Mouse (Mus musculus) neural tube, embryonic 13.5 days (tissue): ENCODE data around the gene Fam131c. TPM values are rescaled to one million over a fixed set of nuclear protein-coding genes. Genes with fewer than 3 reads are reported as not detected.

Experiments
- ATAC-seq: fragments of 200-750 bp; cut with Nextera tagmentation; 2 replicates; pipeline ENCODE4 v1.8.0; 2017; ENCODE audit warnings: low read depth, mild to moderate bottlenecking, moderate TSS enrichment, moderate library complexity
- H3K27ac ChIP-seq: fragments of 300-500 bp; sonication (generic); replicated peaks from 2 replicates; pipeline ENCODE4 v1.5.1; 2015; ENCODE audit warnings: moderate library complexity, mild to moderate bottlenecking, inconsistent platforms
- H3K27me3 ChIP-seq: fragments of 300-500 bp; sonication (generic); 2 replicates; pipeline ENCODE4 v1.6.1; 2015; ENCODE audit warnings: mild to moderate bottlenecking, inconsistent platforms
- H3K36me3 ChIP-seq: fragments of 300-500 bp; sonication (generic); 2 replicates; pipeline ENCODE4 v1.6.1; 2015; ENCODE audit warnings: mild to moderate bottlenecking, inconsistent platforms
- H3K4me1 ChIP-seq: fragments of 300-500 bp; sonication (generic); replicated peaks from 2 replicates; pipeline ENCODE4 v1.6.1; 2015; ENCODE audit warnings: inconsistent platforms
- H3K4me2 ChIP-seq: fragments of 300-500 bp; sonication (generic); 2 replicates; pipeline ENCODE4 v1.6.1; 2015; ENCODE audit warnings: inconsistent platforms, mild to moderate bottlenecking, moderate library complexity
- H3K4me3 ChIP-seq: fragments of 300-500 bp; sonication (generic); 2 replicates; pipeline ENCODE4 v1.5.1; 2015; ENCODE audit warnings: mild to moderate bottlenecking, inconsistent platforms
- H3K9ac ChIP-seq: fragments of 300-500 bp; sonication (generic); 2 replicates; pipeline ENCODE4 v1.6.1; 2015; ENCODE audit warnings: moderate library complexity, mild to moderate bottlenecking, inconsistent platforms
- H3K9me3 ChIP-seq: fragments of 300-500 bp; sonication (generic); 2 replicates; pipeline ENCODE4 v1.6.1; 2016; ENCODE audit warnings: inconsistent platforms
- WGBS: fragments of 180-500 bp; shearing (Covaris S2); methylation state at CpG from one replicate; pipeline ENCODE4 v1.1.7; 2015; 5-methylcytosine and 5-hydroxymethylcytosine counted together
- microRNA-seq: library from miRNA; unstranded; fragments of <30 nt; microRNA quantifications from one replicate; pipeline ENCODE4, GENCODE M21; 2016
- polyA plus RNA-seq: library from polyadenylated mRNA; unstranded; fragments of >200 nt; fragmentation: Nextera tagmentation; extraction: Ambion mirVana; gene quantifications from 2 replicates; pipeline ENCODE4 v1.2.1, GENCODE M21; 2015

The Fam131c gene
- polyA plus RNA-seq, 1 experiment from 2014 or later: 14.2 TPM

DNA sequence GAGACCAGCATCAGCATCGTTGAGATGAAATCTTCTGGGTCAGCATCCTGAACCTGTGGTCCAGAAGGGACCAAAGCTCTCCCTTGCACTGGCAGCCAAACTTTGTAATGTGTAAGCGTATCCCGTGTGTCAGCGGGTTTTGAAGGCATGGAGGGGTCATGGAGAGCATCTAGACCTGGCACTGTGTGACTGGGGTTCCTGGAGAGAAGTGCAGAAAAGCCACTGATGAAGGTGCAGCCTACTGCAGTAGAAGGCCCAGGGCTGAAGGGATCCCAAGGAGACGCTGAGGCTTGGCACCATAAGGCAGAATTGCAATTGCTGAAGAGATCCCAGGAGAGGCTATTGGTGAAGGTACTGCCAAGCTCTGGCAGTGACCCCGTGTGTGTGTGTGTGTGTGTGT, 61.4 kb downstream of the Fam131c start:
- peaks cover 17% of the 10 kb centered on the region for H3K4me1 ChIP-seq
- no peak overlapping the region for H3K4me3 ChIP-seq
- peaks cover 17% of the 10 kb centered on the region for H3K27me3 ChIP-seq
- no peaks in the 10 kb centered on the region for H3K9me3 ChIP-seq
- H3K36me3 ChIP-seq: no peaks in the 10 kb centered on the region
- H3K9ac ChIP-seq: no peak overlapping the region
- H3K27ac ChIP-seq: no peak overlapping the region
- no peak for ATAC-seq
- H3K4me2 ChIP-seq: no peak overlapping the region
- 74% methylated on average over 6 of the region's 6 CpGs for WGBS

DNA sequence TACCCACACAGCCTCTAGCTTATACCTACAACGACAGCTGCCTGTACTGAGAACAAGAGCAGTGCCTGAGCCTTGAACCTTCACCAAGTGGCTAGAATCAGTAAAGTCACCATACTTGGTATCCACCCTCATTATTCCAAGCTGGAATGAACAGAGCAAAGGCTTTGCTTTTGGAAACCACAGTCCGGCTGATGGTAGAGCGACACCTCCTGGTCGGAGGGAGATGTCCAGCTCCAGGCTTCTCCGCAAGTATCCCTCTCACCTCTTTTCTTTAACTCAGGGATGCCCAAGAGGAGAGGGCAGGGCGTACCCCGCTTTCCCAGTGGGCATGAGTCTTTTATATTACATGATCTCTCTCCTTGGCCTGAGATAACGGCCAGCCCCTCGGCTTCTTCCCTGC, 61.8 kb downstream of the Fam131c start:
- Histone ChIP-seq H3K27me3 (peaks cover 16% of the 10 kb centered on the region), H3K27ac (no peak overlapping the region), H3K9me3 (no peaks in the 10 kb centered on the region), H3K9ac (no peak overlapping the region), H3K4me1 (peaks cover 17% of the 10 kb centered on the region), H3K4me2 (no peak overlapping the region), H3K36me3 (no peaks in the 10 kb centered on the region), H3K4me3 (no peak overlapping the region)
- WGBS: 43% methylated on average over 9 of the region's 9 CpGs
- ATAC-seq: no peak

GRCm38 (mm10) chr4:141430997-141431396, 63.0 kb downstream of the Fam131c start:
- WGBS: 47% methylated on average over 9 of the region's 9 CpGs
- no peaks in the 10 kb centered on the region for H3K36me3 ChIP-seq

DNA sequence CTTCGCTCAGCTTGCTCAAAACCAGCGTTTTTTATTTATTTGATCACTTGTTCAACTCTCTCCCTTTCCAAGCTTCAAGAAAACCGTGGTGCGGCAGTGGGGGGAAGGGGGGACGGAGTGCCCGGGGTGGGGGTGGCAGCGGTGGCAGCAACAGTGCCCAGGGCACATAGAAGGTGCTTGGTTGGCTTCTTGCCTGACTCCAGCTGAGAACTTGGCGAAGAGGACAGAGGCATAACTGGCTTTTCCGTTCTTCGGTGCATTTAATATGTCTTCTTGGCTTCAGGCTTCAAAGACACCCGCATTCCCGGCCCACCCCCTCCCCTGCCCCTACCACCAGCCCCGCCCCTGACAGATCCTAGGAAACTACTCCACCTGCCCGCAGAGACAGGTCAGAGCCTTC, 64.6 kb downstream of the Fam131c start:
- H3K9me3 ChIP-seq: no peaks in the 10 kb centered on the region

More at GRCm38 (mm10) chr4:141430997-141431396, 63.0 kb downstream of the Fam131c start:
- Histone ChIP-seq H3K9me3 (no peaks in the 10 kb centered on the region), H3K9ac (no peak overlapping the region), H3K4me1 (peaks cover 7% of the 10 kb centered on the region), H3K4me3 (no peak overlapping the region), H3K4me2 (no peak overlapping the region), H3K27ac (no peak overlapping the region), H3K27me3 (peaks cover 14% of the 10 kb centered on the region)
- ATAC-seq: no peak

DNA sequence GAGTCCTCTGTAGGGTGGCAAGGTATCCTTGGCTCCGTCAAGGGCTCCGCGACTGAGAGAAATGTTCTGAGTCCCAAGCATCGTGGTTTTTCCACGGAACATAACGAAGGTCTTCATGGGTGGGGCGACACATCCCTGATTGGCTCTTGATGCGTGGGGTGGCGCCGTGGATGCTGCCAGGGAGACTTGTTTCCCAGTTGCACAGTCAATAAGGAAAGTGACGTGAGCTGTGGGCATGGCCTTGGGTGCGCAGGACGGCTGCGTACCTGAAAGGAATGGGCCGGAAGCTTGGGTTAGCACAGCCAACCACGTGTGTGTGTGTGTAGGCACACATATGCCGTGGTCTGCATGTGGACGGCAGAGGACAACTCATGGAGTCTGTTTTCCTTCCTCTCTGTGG, 65.2 kb downstream of the Fam131c start:
- Histone ChIP-seq H3K4me3 (no peak overlapping the region), H3K9me3 (no peaks in the 10 kb centered on the region), H3K4me1 (no peaks in the 10 kb centered on the region), H3K27me3 (no peaks in the 10 kb centered on the region), H3K4me2 (no peak overlapping the region), H3K27ac (no peak overlapping the region), H3K9ac (no peak overlapping the region), H3K36me3 (no peaks in the 10 kb centered on the region)
- WGBS: 86% methylated on average over 18 of the region's 18 CpGs
- no peak for ATAC-seq

More for the DNA sequence above, 64.6 kb downstream of the Fam131c start:
- Histone ChIP-seq H3K27ac (no peak overlapping the region), H3K4me3 (no peak overlapping the region), H3K4me2 (no peak overlapping the region), H3K27me3 (no peaks in the 10 kb centered on the region), H3K36me3 (no peaks in the 10 kb centered on the region), H3K4me1 (no peaks in the 10 kb centered on the region), H3K9ac (no peak overlapping the region)
- WGBS: 69% methylated on average over 14 of the region's 14 CpGs
- no peak for ATAC-seq

Small RNA genes within 50 kb of the gene (microRNA-seq; reads per million reads assigned to microRNA genes)
- gene Gm25690: not detected

Other genes with a start within 250 kb of the Fam131c start
- gene Szrd1, start 228.4 kb upstream of the Fam131c start, polyA plus RNA-seq: 23.4 and 27.2 TPM in 2 replicates
- gene Fbxo42, start 220.3 kb upstream of the Fam131c start, polyA plus RNA-seq: 23.2 and 24.2 TPM in 2 replicates
- 6.4 and 7.0 TPM in 2 replicates for gene Rsg1, start 154.3 kb upstream of the Fam131c start, polyA plus RNA-seq
- gene Arhgef19, start 128.7 kb upstream of the Fam131c start, polyA plus RNA-seq: 2.1 and 2.2 TPM in 2 replicates
- 1.7 and 2.2 TPM in 2 replicates for gene Epha2, start 67.0 kb upstream of the Fam131c start, polyA plus RNA-seq
- gene Clcnka, start 30.5 kb downstream of the Fam131c start, polyA plus RNA-seq: not detected in 2 replicates
- gene Clcnkb, start 47.8 kb downstream of the Fam131c start, polyA plus RNA-seq: not detected in 2 replicates
- gene Hspb7, start 52.6 kb downstream of the Fam131c start, polyA plus RNA-seq: not detected in 2 replicates
- gene Srarp, start 67.9 kb downstream of the Fam131c start, polyA plus RNA-seq: not detected in 2 replicates
- gene Zbtb17, start 76.4 kb downstream of the Fam131c start, polyA plus RNA-seq: 45.0 and 45.9 TPM in 2 replicates
- gene Spen, start 170.4 kb downstream of the Fam131c start, polyA plus RNA-seq: 13.8 and 19.5 TPM in 2 replicates
- gene Fblim1, start 237.9 kb downstream of the Fam131c start, polyA plus RNA-seq: 32.1 and 36.6 TPM in 2 replicates